Mouse (Mus musculus): ENCODE measurements around the gene Inhbe. TPM values are rescaled to one million over a fixed set of nuclear protein-coding genes. Genes with fewer than 3 reads are reported as not detected.
"Not testable (repeated sequence)": the region's sequence is repeated elsewhere in the genome, so short reads cannot be mapped to it uniquely, and the experiment has no call there.

Gene Inhbe
- polyA plus RNA-seq, 1 experiment from 2014 or later: 0.09 TPM

- Histone ChIP-seq H3K4me2 (no peak overlapping the region), H3K27ac (replicated peaks) (no peak overlapping the region), H3K9me3 (no peaks in the 10 kb centered on the region), H3K9ac (no peak overlapping the region), H3K27me3 (peaks cover 4% of the 10 kb centered on the region; the same call in 1 of the 2 replicates), H3K4me1 (replicated peaks) (no peaks in the 10 kb centered on the region), H3K36me3 (no peaks in the 10 kb centered on the region), H3K4me3 (no peak overlapping the region)
- no peak for ATAC-seq (ENCODE audit: low FRiP score, low read depth)
- 50% methylated on average over 4 of the region's 4 CpGs for WGBS
Measured at GRCm38 (mm10) chr10:127318009-127318408, 36.2 kb downstream of the Inhbe start.

DNA sequence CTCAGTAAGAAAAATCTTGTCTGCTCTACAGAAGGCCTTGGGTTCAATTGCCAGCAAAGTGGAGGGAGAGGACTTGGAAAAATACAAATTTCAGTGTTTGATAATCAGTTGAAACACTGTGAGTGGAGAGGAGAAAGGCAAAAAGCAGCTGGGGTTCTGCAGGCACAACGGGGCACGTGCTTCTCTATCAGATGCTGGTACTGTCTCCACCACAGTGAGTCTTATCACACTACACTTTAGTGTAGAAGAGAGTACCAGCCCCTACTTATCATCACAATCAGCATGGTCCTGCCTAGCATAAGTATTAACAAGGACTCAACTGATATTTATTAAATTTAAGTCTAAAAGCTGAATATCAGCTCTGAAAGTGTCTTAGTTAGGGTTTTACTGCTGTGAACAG lies 36.9 kb downstream of the Inhbe start:
- Histone ChIP-seq H3K9ac (no peak overlapping the region), H3K4me1 (replicated peaks) (peaks cover 4% of the 10 kb centered on the region; the same call in 1 of the 2 replicates), H3K27ac (replicated peaks) (no peak overlapping the region), H3K4me2 (no peak overlapping the region), H3K27me3 (no peaks in the 10 kb centered on the region), H3K4me3 (no peak overlapping the region), H3K36me3 (no peaks in the 10 kb centered on the region), H3K9me3 (no peaks in the 10 kb centered on the region)
- 89% methylated on average over 2 of the region's 2 CpGs for WGBS
- ATAC-seq (ENCODE audit: low FRiP score, low read depth): no peak

GRCm38 (mm10) chr10:127314950-127315349 lies 39.3 kb downstream of the Inhbe start:
- WGBS: 74% methylated on average over 1 of the region's 1 CpGs
- ATAC-seq (ENCODE audit: low FRiP score, low read depth); H3K4me3 ChIP-seq; H3K27me3 ChIP-seq; H3K36me3 ChIP-seq; H3K9ac ChIP-seq; H3K9me3 ChIP-seq; H3K27ac ChIP-seq (replicated peaks); H3K4me2 ChIP-seq: not testable (repeated sequence)
- H3K4me1 ChIP-seq (replicated peaks): peaks cover 19% of the 10 kb centered on the region

- H3K27me3 ChIP-seq; H3K36me3 ChIP-seq; H3K9me3 ChIP-seq; H3K27ac ChIP-seq (replicated peaks); H3K4me3 ChIP-seq; H3K4me2 ChIP-seq; H3K9ac ChIP-seq; ATAC-seq (ENCODE audit: low FRiP score, low read depth): not testable (repeated sequence)
- 90% methylated on average over 5 of the region's 5 CpGs for WGBS
- peaks cover 20% of the 10 kb centered on the region for H3K4me1 ChIP-seq (replicated peaks)
Measured at GRCm38 (mm10) chr10:127313516-127313915, 40.7 kb downstream of the Inhbe start.

GRCm38 (mm10) chr10:127312858-127313257 lies 41.4 kb downstream of the Inhbe start:
- Histone ChIP-seq H3K36me3 (peaks cover 7% of the 10 kb centered on the region), H3K4me1 (replicated peaks) (peaks cover 20% of the 10 kb centered on the region), H3K9ac (no peak overlapping the region), H3K4me2 (no peak overlapping the region), H3K27ac (replicated peaks) (no peak overlapping the region), H3K4me3 (no peak overlapping the region), H3K9me3 (no peaks in the 10 kb centered on the region), H3K27me3 (no peaks in the 10 kb centered on the region)
- 85% methylated on average over 4 of the region's 4 CpGs for WGBS
- no peak for ATAC-seq (ENCODE audit: low FRiP score, low read depth)

DNA sequence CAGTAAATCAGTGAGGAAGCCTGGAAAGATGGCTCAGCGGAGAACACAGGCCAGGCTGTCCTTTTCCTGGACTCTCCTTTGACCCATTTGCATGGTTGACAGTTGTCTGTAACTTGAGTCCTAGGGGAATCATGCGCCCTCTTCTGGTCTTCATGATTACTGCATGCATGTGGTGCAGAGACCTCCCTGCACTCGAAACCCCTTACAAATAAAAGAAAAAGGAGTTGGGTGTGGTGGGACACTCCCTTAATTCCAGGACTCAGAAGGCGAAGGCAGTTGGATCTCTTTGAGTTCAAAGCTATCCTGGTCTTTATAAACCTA lies 41.9 kb downstream of the Inhbe start:
- peaks cover 20% of the 10 kb centered on the region for H3K4me1 ChIP-seq (replicated peaks)
- peak overlapping the region; percentile 91 for H3K4me3 ChIP-seq
- H3K9ac ChIP-seq: peak overlapping the region; percentile 92
- no peaks in the 10 kb centered on the region for H3K27me3 ChIP-seq
- ATAC-seq (ENCODE audit: low FRiP score, low read depth): 0 out of 2 replicates have a peak, but pooled peaks have one; percentile 10
- H3K27ac ChIP-seq (replicated peaks): peak overlapping the region; percentile 78
- peaks cover 12% of the 10 kb centered on the region for H3K36me3 ChIP-seq
- WGBS: 3% methylated on average over 4 of the region's 4 CpGs
- no peaks in the 10 kb centered on the region for H3K9me3 ChIP-seq
- peak overlapping the region; percentile 81 for H3K4me2 ChIP-seq

- peaks cover 20% of the 10 kb centered on the region for H3K4me1 ChIP-seq (replicated peaks)
- WGBS: under 1% methylated on average over 64 of the region's 65 CpGs
- H3K27me3 ChIP-seq: no peaks in the 10 kb centered on the region
- peak within 1 kb of the TSS; percentile 91 for H3K4me3 ChIP-seq
- peak; percentile 97 for ATAC-seq (ENCODE audit: low FRiP score, low read depth)
- H3K36me3 ChIP-seq: peaks cover 17% of the 10 kb centered on the region
- H3K9ac ChIP-seq: peak within 1 kb of the TSS; percentile 92
- H3K4me2 ChIP-seq: peak within 1 kb of the TSS; percentile 81
- peak within 1 kb of the TSS; percentile 78 for H3K27ac ChIP-seq (replicated peaks)
- H3K9me3 ChIP-seq: no peaks in the 10 kb centered on the region
Measured at GRCm38 (mm10) chr10:127311476-127312355, 42.5 kb downstream of the Inhbe start, which contains the start of gene Mars. Gene Mars (minus strand): TSS chr10:127311786.

DNA sequence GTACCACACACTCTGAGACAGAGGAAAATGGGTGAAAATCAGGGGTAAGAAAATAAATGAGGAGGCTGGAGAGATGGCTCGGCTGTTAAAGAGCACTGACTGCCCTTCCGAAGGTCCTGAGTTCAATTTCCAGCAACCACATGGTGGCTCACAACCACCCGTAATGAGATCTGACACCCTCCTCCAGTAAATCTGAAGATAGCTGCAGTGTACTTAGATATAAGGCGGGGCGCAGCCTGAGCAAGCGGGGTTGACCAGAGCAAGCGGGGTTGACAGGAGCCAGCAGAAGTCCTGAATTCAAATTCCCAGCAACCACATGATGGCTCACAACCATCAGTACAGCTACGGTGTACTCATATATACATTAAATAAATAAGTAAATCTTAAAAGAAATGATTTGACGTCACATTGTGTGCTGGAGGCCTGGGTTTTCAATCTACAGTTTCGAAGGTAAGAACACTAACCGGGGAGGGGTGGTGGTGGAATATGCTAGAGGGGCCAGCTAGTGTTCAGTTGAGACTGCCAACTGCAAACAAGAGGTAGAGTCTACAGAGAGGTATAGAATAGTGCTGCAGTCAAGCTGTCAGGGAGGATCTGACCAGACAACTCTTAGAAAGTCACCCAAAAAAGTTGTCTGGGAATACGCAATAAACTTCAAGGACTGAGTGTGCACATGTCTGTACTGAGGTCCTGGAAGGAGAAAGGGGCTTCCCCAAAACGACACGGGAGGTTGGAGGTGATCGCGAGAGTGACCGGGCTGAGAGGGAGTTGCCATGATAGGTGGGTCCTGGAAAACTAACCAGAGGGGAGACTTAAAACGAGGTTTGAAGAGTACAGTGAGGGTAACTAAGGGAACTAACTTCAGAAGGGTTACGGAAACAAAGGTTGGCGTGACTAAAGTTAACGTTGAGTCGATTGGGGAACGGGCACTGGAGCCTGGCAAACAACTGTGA lies 43.4 kb downstream of the Inhbe start:
- WGBS: 39% methylated on average over 23 of the region's 23 CpGs
- H3K4me2 ChIP-seq: peak overlapping the region; percentile 81
- H3K36me3 ChIP-seq: peaks cover 24% of the 10 kb centered on the region
- H3K27ac ChIP-seq (replicated peaks): peak overlapping the region; percentile 78
- no peaks in the 10 kb centered on the region for H3K27me3 ChIP-seq
- H3K9me3 ChIP-seq: no peaks in the 10 kb centered on the region
- peak overlapping the region; percentile 92 for H3K9ac ChIP-seq
- H3K4me3 ChIP-seq: peak overlapping the region; percentile 91
- H3K4me1 ChIP-seq (replicated peaks): peaks cover 20% of the 10 kb centered on the region
- peak; percentile 58 for ATAC-seq (ENCODE audit: low FRiP score, low read depth)

GRCm38 (mm10) chr10:127309167-127309566 lies 45.0 kb downstream of the Inhbe start:
- not testable (repeated sequence) for H3K4me2 ChIP-seq; H3K9ac ChIP-seq; H3K9me3 ChIP-seq; ATAC-seq (ENCODE audit: low FRiP score, low read depth); H3K4me3 ChIP-seq; H3K27ac ChIP-seq (replicated peaks); H3K27me3 ChIP-seq
- Histone ChIP-seq H3K36me3 (peaks cover 41% of the 10 kb centered on the region), H3K4me1 (replicated peaks) (peaks cover 20% of the 10 kb centered on the region)
- 86% methylated on average over 3 of the region's 3 CpGs for WGBS

GRCm38 (mm10) chr10:127303136-127303535 lies 51.1 kb downstream of the Inhbe start:
- H3K4me2 ChIP-seq: no peak overlapping the region

DNA sequence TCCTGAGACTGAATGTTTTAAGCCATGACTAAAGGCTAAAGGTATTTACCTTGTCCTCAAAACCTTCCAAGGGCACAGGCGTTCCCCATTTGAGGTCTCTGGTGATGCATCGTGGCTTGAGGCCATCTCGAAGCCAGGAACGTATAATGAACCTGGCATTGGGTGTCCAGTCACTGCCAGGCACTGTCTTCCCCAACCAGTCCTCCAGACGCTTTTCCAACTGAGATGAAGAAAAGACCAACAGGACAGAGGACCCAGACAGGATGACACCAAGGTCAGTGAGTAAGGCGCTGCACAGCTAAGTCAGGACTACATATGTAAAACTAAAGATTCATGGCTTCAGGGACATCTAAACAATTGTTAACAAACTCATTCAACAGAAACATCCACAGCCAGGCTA lies 53.9 kb downstream of the Inhbe start:
- no peaks in the 10 kb centered on the region for H3K4me1 ChIP-seq (replicated peaks)
- WGBS: 96% methylated on average over 6 of the region's 6 CpGs
- peaks cover 90% of the 10 kb centered on the region for H3K36me3 ChIP-seq

More at GRCm38 (mm10) chr10:127303136-127303535, 51.1 kb downstream of the Inhbe start:
- H3K9ac ChIP-seq: no peak overlapping the region
- WGBS: 94% methylated on average over 11 of the region's 11 CpGs
- H3K27ac ChIP-seq (replicated peaks): no peak overlapping the region
- H3K9me3 ChIP-seq: no peaks in the 10 kb centered on the region
- no peaks in the 10 kb centered on the region for H3K27me3 ChIP-seq
- no peak for ATAC-seq (ENCODE audit: low FRiP score, low read depth)
- no peak overlapping the region for H3K4me3 ChIP-seq
- H3K4me1 ChIP-seq (replicated peaks): no peaks in the 10 kb centered on the region
- peaks cover 91% of the 10 kb centered on the region for H3K36me3 ChIP-seq

More for the DNA sequence above, 53.9 kb downstream of the Inhbe start:
- H3K4me2 ChIP-seq: no peak overlapping the region
- no peak for ATAC-seq (ENCODE audit: low FRiP score, low read depth)
- H3K9me3 ChIP-seq: no peaks in the 10 kb centered on the region
- H3K27ac ChIP-seq (replicated peaks): no peak overlapping the region
- no peaks in the 10 kb centered on the region for H3K27me3 ChIP-seq
- no peak overlapping the region for H3K9ac ChIP-seq
- H3K4me3 ChIP-seq: no peak overlapping the region

Data from hindbrain, embryonic 15.5 days (tissue).